Mouse (Mus musculus) hindbrain, embryonic 15.5 days (tissue): ENCODE measurements around the gene Gnai3. TPM values are rescaled to one million over a fixed set of nuclear protein-coding genes. Genes with fewer than 3 reads are reported as not detected.

Source experiments
- ATAC-seq: fragments of 200-750 bp; cut with Nextera tagmentation; 2 replicates; pipeline ENCODE4 v1.8.0; 2017; ENCODE audit warnings: low read depth, moderate number of reproducible peaks, moderate TSS enrichment; ENCODE audit not compliant: low FRiP score
- H3K27ac ChIP-seq: fragments of 300-500 bp; sonication (generic); replicated peaks from 2 replicates; pipeline ENCODE4 v1.5.1; 2015; ENCODE audit warnings: mild to moderate bottlenecking, inconsistent platforms
- H3K27me3 ChIP-seq: fragments of 300-500 bp; sonication (generic); 2 replicates; pipeline ENCODE4 v1.6.1; 2015; ENCODE audit warnings: control low read depth, inconsistent platforms
- H3K36me3 ChIP-seq: fragments of 300-500 bp; sonication (generic); 2 replicates; pipeline ENCODE4 v1.6.1; 2015; ENCODE audit warnings: control low read depth, inconsistent platforms
- H3K4me1 ChIP-seq: fragments of 300-500 bp; sonication (generic); replicated peaks from 2 replicates; pipeline ENCODE4 v1.6.1; 2015; ENCODE audit warnings: control low read depth, inconsistent platforms
- H3K4me2 ChIP-seq: fragments of 300-500 bp; sonication (generic); 2 replicates; pipeline ENCODE4 v1.6.1; 2015; ENCODE audit warnings: moderate library complexity, mild to moderate bottlenecking, inconsistent platforms
- H3K4me3 ChIP-seq: fragments of 300-500 bp; sonication (generic); 2 replicates; pipeline ENCODE4 v1.5.1; 2015; ENCODE audit warnings: mild to moderate bottlenecking, inconsistent platforms
- H3K9ac ChIP-seq: fragments of 300-500 bp; sonication (generic); 2 replicates; pipeline ENCODE4 v1.6.1; 2015; ENCODE audit warnings: inconsistent platforms
- H3K9me3 ChIP-seq: fragments of 300-500 bp; sonication (generic); 2 replicates; pipeline ENCODE4 v1.6.1; 2016; ENCODE audit warnings: control low read depth, inconsistent platforms
- WGBS: fragments of 180-500 bp; shearing (Covaris S2); methylation state at CpG from one replicate; pipeline ENCODE4 v1.1.7; 2015; 5-methylcytosine and 5-hydroxymethylcytosine counted together
- polyA plus RNA-seq: library from polyadenylated mRNA; unstranded; fragments of >200 nt; fragmentation: Nextera tagmentation; extraction: Ambion mirVana; gene quantifications from 2 replicates; pipeline ENCODE4 v1.2.1, GENCODE M21; 2015

Gnai3 gene
- polyA plus RNA-seq, 1 experiment from 2014 or later: 122 TPM

DNA sequence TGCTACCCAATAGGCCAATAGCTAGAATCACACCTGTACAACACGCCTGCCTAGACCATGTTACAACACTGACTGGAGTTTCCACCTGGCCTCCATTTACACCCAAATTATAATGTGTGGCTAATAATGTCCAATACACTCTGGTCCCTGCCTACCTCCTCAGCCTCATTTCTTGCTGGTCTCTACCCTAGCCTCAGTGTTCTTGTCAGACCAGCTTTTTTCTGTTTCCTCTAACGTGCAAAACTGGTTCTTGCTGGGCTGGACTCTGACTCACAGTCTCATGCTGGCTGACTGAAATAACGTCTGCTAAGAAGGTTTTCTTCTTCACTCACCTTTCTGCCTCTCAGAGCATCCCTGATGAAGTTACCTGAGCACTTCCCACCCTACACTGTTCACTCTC, 19.6 kb downstream of the Gnai3 start:
- no peak overlapping the region for H3K27ac ChIP-seq
- H3K9me3 ChIP-seq: no peaks in the 10 kb centered on the region
- WGBS: 96% methylated on average over 3 of the region's 3 CpGs
- no peak overlapping the region for H3K4me2 ChIP-seq
- no peak overlapping the region for H3K4me3 ChIP-seq
- peaks cover 3% of the 10 kb centered on the region; the same call in 1 of the 2 replicates for H3K4me1 ChIP-seq
- ATAC-seq: no peak
- H3K9ac ChIP-seq: no peak overlapping the region
- no peaks in the 10 kb centered on the region for H3K27me3 ChIP-seq
- peaks cover 15% of the 10 kb centered on the region for H3K36me3 ChIP-seq

DNA sequence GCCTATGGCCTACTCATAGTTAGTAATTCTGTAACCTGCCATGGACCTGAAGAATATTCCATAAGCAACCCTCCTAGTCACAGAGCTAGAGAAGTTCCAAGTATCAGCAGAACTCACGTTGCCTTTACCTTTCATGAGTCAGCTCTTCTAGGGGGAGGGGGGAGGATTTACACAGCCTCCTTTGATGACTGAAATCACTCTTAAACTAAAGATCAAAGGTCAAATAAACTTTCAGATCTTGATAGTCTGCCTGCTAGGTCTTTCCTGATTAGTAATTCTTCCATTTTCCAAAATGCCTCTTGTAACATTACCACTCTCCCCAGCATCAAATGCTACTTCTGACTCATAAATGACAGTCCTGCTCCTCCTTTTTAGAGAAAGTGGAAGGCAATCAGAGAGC, 21.8 kb downstream of the Gnai3 start:
- Histone ChIP-seq H3K4me2 (no peak overlapping the region), H3K4me3 (no peak overlapping the region), H3K9ac (no peak overlapping the region), H3K9me3 (no peaks in the 10 kb centered on the region), H3K36me3 (peaks cover 30% of the 10 kb centered on the region), H3K4me1 (peaks cover 3% of the 10 kb centered on the region; the same call in 1 of the 2 replicates), H3K27me3 (no peaks in the 10 kb centered on the region), H3K27ac (no peak overlapping the region)
- whole genome bisulfite sequencing: 67% methylated on average over 1 of the region's 1 CpGs
- ATAC-seq: no peak

DNA sequence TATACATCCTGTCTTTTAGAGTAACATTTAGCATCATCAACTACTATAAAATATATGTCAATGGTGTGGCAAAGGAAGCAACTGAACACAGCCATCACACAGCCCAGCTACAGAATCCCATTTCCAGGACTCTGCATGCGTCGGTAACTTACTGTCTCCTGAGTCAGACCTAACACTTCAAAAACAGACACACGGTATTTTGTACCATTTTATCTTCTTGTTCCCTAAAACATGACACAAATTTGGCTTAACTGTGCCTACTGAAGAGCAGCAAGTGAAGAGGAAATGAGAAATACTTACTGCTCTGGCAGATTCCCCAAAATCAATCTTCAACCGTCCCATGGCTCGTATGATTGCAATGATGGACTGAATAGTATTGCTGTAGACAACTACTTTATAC, 22.7 kb downstream of the Gnai3 start:
- Histone ChIP-seq H3K27me3 (no peaks in the 10 kb centered on the region), H3K4me1 (peaks cover 3% of the 10 kb centered on the region; the same call in 1 of the 2 replicates), H3K4me2 (no peak overlapping the region), H3K27ac (no peak overlapping the region), H3K36me3 (peaks cover 30% of the 10 kb centered on the region), H3K9me3 (no peaks in the 10 kb centered on the region), H3K9ac (no peak overlapping the region), H3K4me3 (no peak overlapping the region)
- no peak for ATAC-seq
- WGBS: 90% methylated on average over 5 of the region's 5 CpGs

DNA sequence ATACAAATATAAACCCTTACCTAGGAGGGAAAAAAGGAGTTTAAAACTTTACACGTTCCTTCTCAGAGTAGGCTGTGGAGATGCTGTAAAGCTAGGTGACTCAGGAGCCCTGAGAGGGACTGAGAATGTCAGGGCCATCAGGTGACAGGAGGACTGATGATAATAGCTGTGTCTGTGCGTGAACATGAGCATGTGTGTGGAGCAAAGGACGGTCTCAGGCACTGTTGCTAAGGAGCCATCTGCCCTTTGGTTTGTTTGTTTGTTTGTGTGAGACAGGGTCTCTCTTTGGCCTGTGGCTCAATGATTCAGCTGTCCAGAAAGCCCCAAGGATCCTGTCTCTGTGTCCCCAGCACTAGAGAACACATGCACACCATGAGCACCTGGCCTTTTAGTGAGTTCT, 24.8 kb downstream of the Gnai3 start:
- H3K9ac ChIP-seq: no peak overlapping the region
- no peaks in the 10 kb centered on the region for H3K27me3 ChIP-seq
- no peaks in the 10 kb centered on the region for H3K4me1 ChIP-seq
- H3K36me3 ChIP-seq: peaks cover 38% of the 10 kb centered on the region
- no peak overlapping the region for H3K4me2 ChIP-seq
- H3K9me3 ChIP-seq: no peaks in the 10 kb centered on the region
- WGBS: 76% methylated on average over 3 of the region's 3 CpGs
- no peak for ATAC-seq
- H3K27ac ChIP-seq: no peak overlapping the region
- H3K4me3 ChIP-seq: no peak overlapping the region

DNA sequence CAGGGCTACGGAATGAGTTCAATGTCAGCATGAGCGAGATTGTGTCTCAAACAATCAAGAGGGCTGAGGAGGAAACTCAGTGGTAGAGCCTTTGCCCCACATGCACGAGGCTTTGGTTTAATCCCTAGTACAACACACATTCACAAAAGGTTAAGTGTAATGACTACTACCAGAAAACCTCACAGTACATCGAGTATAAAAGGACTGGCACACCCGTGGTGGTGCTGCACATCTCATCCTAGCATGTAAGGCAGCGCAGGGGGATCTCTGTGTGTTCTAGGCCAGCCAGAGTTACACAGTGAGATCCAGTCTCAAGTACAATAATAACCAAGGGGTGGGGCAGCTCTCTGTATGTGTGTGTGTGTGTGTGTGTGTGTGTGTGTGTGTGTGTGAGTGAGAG, 28.5 kb downstream of the Gnai3 start:
- H3K27ac ChIP-seq: no peak overlapping the region
- H3K4me2 ChIP-seq: no peak overlapping the region
- no peak overlapping the region for H3K4me3 ChIP-seq
- no peak for ATAC-seq
- WGBS: 96% methylated on average over 6 of the region's 6 CpGs
- H3K36me3 ChIP-seq: peaks cover 41% of the 10 kb centered on the region
- no peaks in the 10 kb centered on the region for H3K4me1 ChIP-seq
- no peak overlapping the region for H3K9ac ChIP-seq
- H3K9me3 ChIP-seq: no peaks in the 10 kb centered on the region
- no peaks in the 10 kb centered on the region for H3K27me3 ChIP-seq

DNA sequence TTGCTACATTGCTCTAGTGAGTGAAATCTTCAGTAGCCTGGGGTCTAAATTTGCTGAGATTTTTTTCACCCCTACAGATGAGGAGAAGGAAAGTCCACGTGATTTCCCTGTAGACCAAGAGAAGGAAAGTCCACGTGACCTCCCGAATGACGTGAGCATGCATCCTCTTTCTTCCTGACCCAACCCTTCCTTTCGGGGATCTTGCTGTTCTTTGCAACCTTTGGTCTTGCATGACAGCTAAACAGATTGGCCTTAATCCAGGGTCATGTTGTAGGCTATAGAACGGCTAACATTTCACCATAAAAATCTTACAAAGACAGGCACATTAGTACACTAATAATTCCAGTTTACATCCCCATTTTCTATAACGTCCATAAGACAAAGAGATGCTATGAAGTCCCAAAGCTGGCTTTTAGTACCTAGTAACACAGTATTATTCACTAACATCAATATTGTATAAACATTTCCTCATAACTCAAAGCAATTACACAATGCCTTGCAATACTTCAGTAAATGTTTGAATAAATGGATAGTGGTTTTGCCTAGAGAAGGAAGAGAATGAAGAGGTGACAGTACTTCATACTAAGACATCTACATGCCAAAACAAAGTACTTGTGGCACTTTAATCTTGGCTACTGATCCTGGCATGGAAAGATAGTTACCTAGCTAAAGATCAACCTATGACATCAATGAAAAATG, 32.2 kb downstream of the Gnai3 start:
- H3K9me3 ChIP-seq: no peaks in the 10 kb centered on the region
- H3K27me3 ChIP-seq: no peaks in the 10 kb centered on the region
- no peak for ATAC-seq
- no peak overlapping the region for H3K4me2 ChIP-seq
- no peak overlapping the region for H3K27ac ChIP-seq
- H3K36me3 ChIP-seq: peaks cover 55% of the 10 kb centered on the region
- no peaks in the 10 kb centered on the region for H3K4me1 ChIP-seq
- no peak overlapping the region for H3K4me3 ChIP-seq
- WGBS: 93% methylated on average over 7 of the region's 7 CpGs
- H3K9ac ChIP-seq: no peak overlapping the region

DNA sequence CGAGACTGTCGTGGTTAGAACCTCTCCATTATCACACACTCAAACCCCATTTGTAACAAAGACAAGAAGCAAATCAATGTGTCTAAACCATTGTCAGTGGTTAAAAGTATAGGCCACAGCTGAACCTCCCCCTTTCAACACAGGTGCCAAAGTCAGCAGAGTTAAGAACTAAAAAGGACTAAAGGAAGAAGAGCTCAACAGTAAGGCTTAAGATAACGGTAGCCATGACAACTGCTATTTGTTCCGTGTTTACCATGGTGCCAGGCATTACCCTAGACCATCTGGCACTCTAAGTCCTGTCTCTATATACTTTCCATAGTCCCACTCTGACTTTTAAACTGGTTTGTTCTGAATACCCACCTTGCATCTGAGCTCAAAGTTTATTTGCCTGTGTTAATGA, 33.3 kb downstream of the Gnai3 start:
- WGBS: 80% methylated on average over 4 of the region's 4 CpGs
- H3K4me2 ChIP-seq: no peak overlapping the region
- ATAC-seq: no peak

DNA sequence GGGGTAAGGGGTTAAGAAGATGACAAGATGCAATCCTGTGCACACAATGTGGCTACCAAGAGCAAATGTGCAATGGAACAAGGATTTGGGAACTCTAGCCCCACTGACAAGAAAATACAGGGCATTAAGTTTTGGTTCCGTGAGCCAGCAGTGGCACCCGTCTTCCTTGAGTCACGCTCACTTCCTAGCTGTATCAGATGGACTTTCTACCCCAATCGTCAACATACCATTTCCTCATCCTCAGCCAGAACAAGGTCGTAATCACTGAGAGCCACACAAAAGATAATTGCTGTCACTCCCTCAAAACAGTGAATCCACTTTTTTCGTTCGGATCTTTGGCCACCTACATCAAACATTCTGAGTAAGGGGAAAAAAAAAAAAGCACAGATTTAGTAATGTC, 33.7 kb downstream of the Gnai3 start:
- Histone ChIP-seq H3K4me1 (no peaks in the 10 kb centered on the region), H3K36me3 (peaks cover 62% of the 10 kb centered on the region), H3K4me2 (no peak overlapping the region), H3K4me3 (no peak overlapping the region), H3K27ac (no peak overlapping the region), H3K9me3 (no peaks in the 10 kb centered on the region), H3K9ac (no peak overlapping the region), H3K27me3 (no peaks in the 10 kb centered on the region)
- WGBS: 91% methylated on average over 7 of the region's 7 CpGs
- no peak for ATAC-seq

More for the DNA sequence above, 33.3 kb downstream of the Gnai3 start:
- Histone ChIP-seq H3K4me1 (no peaks in the 10 kb centered on the region), H3K9me3 (no peaks in the 10 kb centered on the region), H3K9ac (no peak overlapping the region), H3K4me3 (no peak overlapping the region), H3K27me3 (no peaks in the 10 kb centered on the region), H3K27ac (no peak overlapping the region), H3K36me3 (peaks cover 63% of the 10 kb centered on the region)

DNA sequence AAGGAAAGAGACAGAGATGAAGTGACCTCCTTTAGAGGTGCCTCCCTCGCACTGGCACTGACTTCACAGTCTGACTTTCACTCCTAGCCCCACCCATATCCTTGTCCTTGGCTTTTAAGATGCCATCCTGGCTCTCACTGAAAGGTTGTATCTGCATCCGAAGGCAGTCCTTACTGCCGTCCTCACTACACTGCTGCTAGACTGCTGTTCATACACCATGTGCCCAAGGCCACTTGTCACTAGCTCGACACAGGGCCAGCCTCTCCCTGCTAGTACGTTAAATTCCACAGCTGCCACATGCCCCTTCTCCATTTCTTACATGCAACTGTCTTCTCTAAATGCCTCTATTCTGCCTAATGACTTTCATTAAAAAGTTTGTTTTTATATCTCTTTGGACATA, 34.6 kb downstream of the Gnai3 start:
- Histone ChIP-seq H3K27ac (no peak overlapping the region), H3K4me1 (no peaks in the 10 kb centered on the region), H3K9me3 (no peaks in the 10 kb centered on the region), H3K36me3 (peaks cover 58% of the 10 kb centered on the region), H3K27me3 (no peaks in the 10 kb centered on the region), H3K4me3 (no peak overlapping the region), H3K4me2 (no peak overlapping the region), H3K9ac (no peak overlapping the region)
- 81% methylated on average over 5 of the region's 5 CpGs for WGBS
- ATAC-seq: no peak

DNA sequence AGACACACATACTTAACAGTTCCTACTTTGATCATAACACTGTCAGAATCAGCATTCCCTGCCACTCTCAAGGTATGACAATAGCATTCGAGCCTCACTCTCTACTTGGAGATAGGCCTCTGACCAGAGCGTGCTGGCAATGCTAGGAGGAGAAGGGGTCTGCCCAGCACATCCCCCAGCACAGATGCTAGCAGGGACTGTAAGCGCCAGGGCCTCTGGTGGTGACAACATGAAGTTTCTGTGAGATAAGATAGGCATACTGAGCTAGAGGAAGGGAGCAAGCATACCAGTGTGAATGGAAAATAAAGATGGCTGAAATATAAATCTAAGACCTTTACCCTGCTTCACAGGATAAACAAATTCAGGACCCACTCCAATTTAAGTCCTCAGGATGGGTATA, 40.7 kb downstream of the Gnai3 start:
- Histone ChIP-seq H3K27me3 (no peaks in the 10 kb centered on the region), H3K4me2 (no peak overlapping the region), H3K4me1 (no peaks in the 10 kb centered on the region), H3K27ac (no peak overlapping the region), H3K9me3 (no peaks in the 10 kb centered on the region), H3K36me3 (peaks cover 28% of the 10 kb centered on the region), H3K4me3 (no peak overlapping the region), H3K9ac (no peak overlapping the region)
- WGBS: 88% methylated on average over 3 of the region's 3 CpGs
- ATAC-seq: no peak

DNA sequence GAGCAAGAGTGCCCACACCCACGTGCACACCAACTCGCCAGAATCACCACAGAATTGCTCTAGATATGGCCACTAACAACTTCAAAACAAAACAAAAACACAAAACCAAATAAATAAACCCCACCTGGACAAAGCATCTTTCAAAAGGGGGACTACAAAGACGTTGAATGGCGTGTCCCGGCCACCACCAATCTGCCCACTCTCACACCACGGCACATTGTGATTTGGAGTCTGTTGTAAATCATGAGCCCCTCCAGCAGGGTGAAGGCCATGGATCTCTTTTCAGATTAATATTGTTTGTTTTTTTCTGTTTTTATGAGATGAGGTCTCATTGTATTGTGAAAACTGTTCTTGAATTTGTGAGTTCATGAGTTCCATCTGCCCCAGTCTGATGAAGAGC, 43.9 kb downstream of the Gnai3 start:
- no peak overlapping the region for H3K27ac ChIP-seq
- ATAC-seq: no peak
- WGBS: 81% methylated on average over 6 of the region's 6 CpGs

DNA sequence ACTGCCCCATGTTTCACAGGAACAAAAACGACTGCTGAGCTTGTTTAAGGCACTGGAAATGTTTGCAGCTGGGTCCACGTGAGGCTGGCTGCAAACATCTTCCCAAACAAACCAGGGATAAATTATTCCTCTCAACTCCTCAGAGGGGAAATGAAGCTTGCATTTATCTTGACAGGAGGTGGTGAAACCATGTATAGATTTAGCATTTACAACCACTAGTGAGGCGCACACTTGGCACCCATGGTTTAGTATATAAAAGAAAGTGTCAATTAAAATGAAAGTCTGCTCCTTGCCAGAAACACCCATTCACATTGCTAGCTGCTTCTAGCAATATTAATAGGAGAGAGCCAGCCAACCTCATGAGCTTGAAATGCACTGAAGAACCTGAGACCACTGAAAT, 44.4 kb downstream of the Gnai3 start:
- Histone ChIP-seq H3K9ac (no peak overlapping the region), H3K4me2 (no peak overlapping the region), H3K4me3 (no peak overlapping the region), H3K9me3 (no peaks in the 10 kb centered on the region), H3K27me3 (no peaks in the 10 kb centered on the region), H3K4me1 (no peaks in the 10 kb centered on the region), H3K36me3 (no peaks in the 10 kb centered on the region), H3K27ac (no peak overlapping the region; the same call in 1 of the 2 replicates)
- ATAC-seq: no peak
- 35% methylated on average over 3 of the region's 3 CpGs for WGBS

More for the DNA sequence above, 43.9 kb downstream of the Gnai3 start:
- Histone ChIP-seq H3K4me2 (no peak overlapping the region), H3K9ac (no peak overlapping the region), H3K4me3 (no peak overlapping the region), H3K36me3 (no peaks in the 10 kb centered on the region), H3K4me1 (no peaks in the 10 kb centered on the region), H3K9me3 (no peaks in the 10 kb centered on the region), H3K27me3 (no peaks in the 10 kb centered on the region)

DNA sequence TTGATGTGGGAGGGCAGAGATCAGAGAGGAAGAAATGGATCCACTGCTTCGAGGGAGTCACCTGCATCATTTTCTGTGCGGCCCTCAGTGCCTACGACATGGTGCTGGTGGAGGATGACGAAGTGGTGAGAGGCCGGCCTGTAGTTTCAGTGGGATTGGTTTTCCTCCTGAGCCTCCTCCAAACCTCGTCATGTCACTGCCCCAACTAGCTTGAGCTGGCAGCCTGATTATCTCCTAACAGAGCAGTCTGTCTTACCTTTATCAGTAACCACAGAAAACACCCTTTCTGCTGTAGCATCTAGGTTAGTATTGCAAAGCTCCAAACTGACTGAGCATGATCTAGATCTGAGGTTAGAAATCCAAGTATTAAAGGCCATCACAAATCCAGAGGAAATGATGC, 47.6 kb downstream of the Gnai3 start:
- H3K36me3 ChIP-seq: no peaks in the 10 kb centered on the region
- WGBS: 88% methylated on average over 6 of the region's 6 CpGs
- H3K4me2 ChIP-seq: no peak overlapping the region
- H3K4me1 ChIP-seq: no peaks in the 10 kb centered on the region
- no peak overlapping the region for H3K9ac ChIP-seq
- ATAC-seq: no peak
- H3K9me3 ChIP-seq: no peaks in the 10 kb centered on the region
- no peak overlapping the region for H3K27ac ChIP-seq
- no peak overlapping the region for H3K4me3 ChIP-seq
- H3K27me3 ChIP-seq: no peaks in the 10 kb centered on the region
